Mouse (Mus musculus) B cell, adult (primary cell): ENCODE results near the gene Hsd3b6. TPM values are rescaled to one million over a fixed set of nuclear protein-coding genes. Genes with fewer than 3 reads are reported as not detected.

ENCODE experiments used
- total RNA-seq: library from RNA; stranded (reverse); gene quantifications from 4 replicates; pipeline ENCODE4 v1.2.4, GENCODE M21; 2023; ENCODE audit not compliant: inconsistent age

Hsd3b6 gene
- not detected in 4 replicates for total RNA-seq

DNA sequence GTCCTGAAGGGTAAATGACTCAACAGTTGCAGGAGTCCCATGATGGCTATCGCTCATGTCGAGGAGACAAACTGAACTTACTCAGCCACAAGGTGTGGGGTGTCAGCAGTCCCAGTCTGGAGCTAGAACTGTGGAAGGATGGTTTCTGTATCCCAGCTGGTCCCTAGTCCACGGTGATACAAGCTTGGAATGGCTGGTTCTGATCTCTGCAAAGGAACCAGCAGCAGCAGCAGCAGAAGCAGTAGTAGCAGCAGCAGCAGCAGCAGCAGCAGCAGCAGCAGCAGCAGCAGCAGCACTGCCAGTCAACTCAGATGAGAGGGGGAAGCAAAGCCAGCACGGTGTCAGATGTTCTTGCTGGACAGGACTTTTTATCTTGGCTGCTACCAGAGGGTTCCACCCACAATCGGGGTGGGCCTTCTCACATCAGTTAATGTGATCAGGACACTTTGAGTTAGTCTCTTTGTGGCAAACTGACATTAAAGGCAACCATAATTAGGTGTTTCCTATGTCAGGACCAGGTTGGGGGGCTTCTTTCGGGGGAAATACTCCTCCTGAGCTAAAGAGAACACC lies at the start of gene Hsd3b6:
Hsd3b6 (minus strand) TSS at position 343 of the 570 bp plus-strand sequence.

DNA sequence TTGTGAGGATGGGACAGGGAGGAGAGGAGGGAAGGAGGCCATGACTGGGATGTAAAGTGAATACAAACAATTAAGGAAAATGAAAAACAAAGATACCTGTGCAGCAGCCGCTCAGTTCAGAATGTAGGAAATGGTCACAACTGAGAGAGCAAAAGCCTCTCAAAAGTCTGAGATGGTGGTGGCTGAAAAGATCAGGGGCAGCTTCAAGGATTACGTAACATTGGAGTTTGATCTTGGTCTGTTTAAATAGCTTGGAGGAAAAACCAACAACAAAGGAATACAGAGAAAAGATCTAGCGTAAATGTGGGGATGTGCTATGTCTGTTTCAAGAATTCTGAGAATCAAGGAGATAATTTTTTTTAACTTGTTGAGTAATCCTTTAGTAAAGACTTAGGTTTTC lies 45.3 kb upstream of the Hsd3b6 start, which contains the start of gene Hsd3b1:
Hsd3b1 (minus strand) TSS at position 219 of the 400 bp plus-strand sequence.

Other genes with a start within 250 kb of the Hsd3b6 start
- gene Gm10681, start 225.6 kb downstream of the Hsd3b6 start, total RNA-seq, result not detected in 4 replicates
- not detected in 4 replicates for gene Hsd3b5, start 184.2 kb downstream of the Hsd3b6 start, total RNA-seq
- 0.12 to 0.29 TPM (median 0.18 TPM) in 3 of 4 replicates, not detected in the other for gene Hsd3b2, start 89.9 kb downstream of the Hsd3b6 start, total RNA-seq
- not detected in 4 replicates for gene Hsd3b3, start 51.3 kb downstream of the Hsd3b6 start, total RNA-seq
- not detected in 4 replicates for gene Hsd3b1, start 45.4 kb upstream of the Hsd3b6 start, total RNA-seq
- not detected in 4 replicates for gene Hao2, start 78.8 kb upstream of the Hsd3b6 start, total RNA-seq